Comparison of ENCODE assay signal across 8 mouse cellular contexts in the genomic region with DNA sequence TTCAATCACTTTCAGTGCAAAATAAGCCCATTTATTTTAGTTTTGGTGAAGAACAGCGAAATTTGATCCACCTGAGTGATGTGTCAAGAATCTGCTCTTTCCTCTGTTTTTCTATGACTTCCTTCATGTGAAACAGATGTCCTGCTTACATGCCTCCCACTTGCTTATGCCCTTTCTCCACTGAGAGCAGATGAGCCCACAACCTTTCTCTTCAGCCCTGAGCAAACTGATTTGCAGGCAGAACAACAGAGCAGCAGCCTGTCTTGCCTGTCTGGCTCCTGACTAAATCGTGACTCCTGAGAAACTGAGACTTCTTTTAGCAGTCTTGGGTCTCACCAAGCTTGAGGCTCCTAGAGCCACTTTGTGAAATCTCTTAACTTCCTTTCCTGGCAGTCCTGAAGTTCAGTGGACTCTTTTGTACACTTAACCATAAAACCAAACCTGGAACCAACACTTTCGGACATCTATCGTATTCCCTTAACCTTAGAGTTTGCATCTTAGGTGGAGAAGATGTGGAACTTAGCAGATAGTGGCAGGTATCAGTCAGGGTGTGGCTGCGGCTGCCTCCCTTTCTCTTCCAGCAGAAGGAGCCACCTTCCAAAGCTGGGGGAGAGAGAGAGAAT. TPM values are rescaled to one million over a fixed set of nuclear protein-coding genes. Genes with fewer than 3 reads are reported as not detected.
DNase-seq lines count a peak whose midpoint lies in the region; ATAC-seq and TF ChIP-seq lines count a peak whose summit lies in the region.

No protein-coding gene starts in this region.

- intact Hi-C loops in gastrocnemius, postnatal 36 days (cut with DNase I): no loop called here

- no peaks in the 10 kb centered on the region for H3K9me3 ChIP-seq in kidney, embryonic 16.5 days (ENCODE audit: low read length)
- H3K9me3 ChIP-seq in hindbrain, embryonic 13.5 days: no peaks in the 10 kb centered on the region
- no peaks in the 10 kb centered on the region for H3K9me3 ChIP-seq in midbrain, postnatal 0 days (ENCODE audit: low read length)

- H3K27me3 ChIP-seq in kidney, embryonic 16.5 days (ENCODE audit: insufficient read depth, low read length): peaks cover 15% of the 10 kb centered on the region; the same call in 1 of the 2 replicates
- H3K27me3 ChIP-seq in hindbrain, embryonic 13.5 days: no peaks in the 10 kb centered on the region
- no peaks in the 10 kb centered on the region for H3K27me3 ChIP-seq in midbrain, postnatal 0 days (ENCODE audit: insufficient read depth, low read length)

- no peak for ATAC-seq in kidney, embryonic 16.5 days (ENCODE audit: low FRiP score, low TSS enrichment)
- ATAC-seq in hindbrain, embryonic 13.5 days (ENCODE audit: low FRiP score): peak; percentile 32; the same call in 1 of the 2 replicates
- peak; percentile 6; the same call in 1 of the 2 replicates for ATAC-seq in midbrain, postnatal 0 days (ENCODE audit: low FRiP score)

- no peak for DNase-seq in kidney, adult 11 months
- peak; percentile 36 for DNase-seq in embryo, embryonic 10 days (ENCODE audit: low spot score)
- no peak for DNase-seq in midbrain, postnatal 0 days (ENCODE audit: low spot score)
- DNase-seq in ovary, postnatal 10 days (ENCODE audit: low spot score): no peak
- no peak for DNase-seq in gastrocnemius, postnatal 36 days
- DNase-seq in yolk sac, embryonic 10.5 days (ENCODE audit: low spot score): no peak

- no peak overlapping the region; the same call in 1 of the 2 replicates for H3K9ac ChIP-seq in kidney, embryonic 16.5 days (replicated peaks; ENCODE audit: low read length)
- H3K9ac ChIP-seq in hindbrain, embryonic 13.5 days: peak overlapping the region; percentile 90; the same call in 1 of the 2 replicates
- no peak overlapping the region for H3K9ac ChIP-seq in midbrain, postnatal 0 days (replicated peaks; ENCODE audit: low read length, poor library complexity, severe bottlenecking)

- H3K4me1 ChIP-seq in kidney, embryonic 16.5 days (ENCODE audit: insufficient read depth, low read length): peaks cover 10% of the 10 kb centered on the region
- H3K4me1 ChIP-seq in hindbrain, embryonic 13.5 days (replicated peaks): peaks cover 20% of the 10 kb centered on the region
- 0 out of 2 replicates have a peak, but pooled peaks cover 3% of the 10 kb centered on the region for H3K4me1 ChIP-seq in midbrain, postnatal 0 days (ENCODE audit: insufficient read depth, low read length)

- H3K27ac ChIP-seq in kidney, embryonic 16.5 days (ENCODE audit: low read length): no peak overlapping the region
- H3K27ac ChIP-seq in hindbrain, embryonic 13.5 days: 0 out of 2 replicates have a peak overlapping the region, but pooled peaks have one; percentile 90
- H3K27ac ChIP-seq in midbrain, postnatal 0 days (ENCODE audit: low read depth, low read length): no peak overlapping the region

- peak overlapping the region; percentile 65 for H3K4me3 ChIP-seq in kidney, embryonic 16.5 days (ENCODE audit: low read length)
- H3K4me3 ChIP-seq in hindbrain, embryonic 13.5 days: peak overlapping the region; percentile 86
- peak overlapping the region; percentile 86 for H3K4me3 ChIP-seq in midbrain, postnatal 0 days (ENCODE audit: low read depth, low read length)

- peak; percentile 47 for TF ChIP-seq CTCF in midbrain, postnatal 0 days (IDR thresholded peaks at IDR 0.05)

- 20% methylated on average over 5 of the region's 5 CpGs for WGBS in kidney, embryonic 16.5 days
- WGBS in hindbrain, embryonic 13.5 days: 19% methylated on average over 5 of the region's 5 CpGs
- 18% methylated on average over 5 of the region's 5 CpGs for WGBS in midbrain, postnatal 0 days

- H3K4me2 ChIP-seq in kidney, embryonic 16.5 days (replicated peaks; ENCODE audit: low read depth, low read length): peak overlapping the region; percentile 94
- H3K4me2 ChIP-seq in hindbrain, embryonic 13.5 days: peak overlapping the region; percentile 91
- peak overlapping the region; percentile 89 for H3K4me2 ChIP-seq in midbrain, postnatal 0 days (ENCODE audit: low read depth, low read length, poor library complexity, severe bottlenecking)

- no peaks in the 10 kb centered on the region for H3K36me3 ChIP-seq in kidney, embryonic 16.5 days (ENCODE audit: insufficient read depth, low read length)
- H3K36me3 ChIP-seq in hindbrain, embryonic 13.5 days: no peaks in the 10 kb centered on the region
- H3K36me3 ChIP-seq in midbrain, postnatal 0 days (ENCODE audit: insufficient read depth, low read length): no peaks in the 10 kb centered on the region

RNA-seq across cellular contexts. Expression of gene Edil3, which starts 0.5 kb away (rescaled TPM):
- polyA plus RNA-seq in kidney, embryonic 16.5 days (2015; fragmentation: Nextera tagmentation; extraction: Ambion mirVana): 5.6 and 6.1 TPM in 2 replicates
- polyA plus RNA-seq in hindbrain, embryonic 13.5 days (2015; fragmentation: Nextera tagmentation; extraction: Ambion mirVana): 58.3 and 59.4 TPM in 2 replicates
- 85.9 and 99.1 TPM in 2 replicates for total RNA-seq in midbrain, postnatal 0 days (2014; rRNA removed)
- 48.3 and 49.1 TPM in 2 replicates for polyA plus RNA-seq in midbrain, postnatal 0 days (2015; fragmentation: Nextera tagmentation; extraction: Ambion mirVana)
- total RNA-seq in gastrocnemius, postnatal 36 days (2021): under 1 TPM; 0.26 to 0.32 TPM
